Comparison of ENCODE assay signal across 22 mouse cellular contexts in the genomic region with DNA sequence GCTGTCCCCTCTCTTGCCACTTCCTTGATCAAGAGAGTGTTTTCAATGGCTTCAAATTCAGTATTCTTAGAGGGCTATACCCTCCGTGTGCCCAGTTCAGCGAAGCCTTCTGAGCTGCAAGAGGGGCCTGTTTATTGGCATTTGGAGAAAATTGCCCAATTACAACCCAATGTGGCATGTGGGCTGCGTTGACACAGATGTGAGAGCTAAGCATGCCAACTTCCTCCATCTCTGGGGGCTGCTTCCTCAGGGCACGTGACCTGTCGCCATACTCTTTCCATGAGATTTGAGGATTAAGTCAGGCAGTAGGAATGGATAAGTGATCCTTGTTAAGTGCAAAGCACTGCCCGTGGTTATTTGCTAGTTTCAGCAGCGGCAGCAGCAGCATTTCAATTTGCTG. TPM values are rescaled to one million over a fixed set of nuclear protein-coding genes. Genes with fewer than 3 reads are reported as not detected.
DNase-seq lines count a peak whose midpoint lies in the region; ATAC-seq and TF ChIP-seq lines count a peak whose summit lies in the region.
"Had no signal": no experiment of that assay in that cellular context is flagged by ENCODE, and none has a peak within 500 bp of the region (broad histone marks: within the 10 kb centered on the region; RNA-seq: fewer than 3 reads in every experiment).

No protein-coding gene starts in this region.

- H3K9me3 ChIP-seq in forebrain, embryonic 16.5 days (ENCODE audit: control insufficient read depth, low read length), result no peaks in the 10 kb centered on the region
- H3K9me3 ChIP-seq in forebrain, embryonic 12.5 days, result no peaks in the 10 kb centered on the region
- no peaks in the 10 kb centered on the region for H3K9me3 ChIP-seq in hindbrain, embryonic 12.5 days (replicated peaks)
- H3K9me3 ChIP-seq: forebrain, embryonic 15.5 days; hindbrain, embryonic 10.5 days had no signal

- TF ChIP-seq POLR2A in brain, embryonic 14.5 days (IDR thresholded peaks at IDR 0.05; ENCODE audit: borderline replicate concordance, extremely low read depth, insufficient read depth, insufficient read length, poor library complexity, severe bottlenecking), result no peak

- peak; percentile 41 for DNase-seq in brain, embryonic 14.5 days (ENCODE audit: low read depth)
- DNase-seq in heart, postnatal 4 days, result no peak
- DNase-seq: adrenal gland, adult 8-10 months; adrenal gland, postnatal 25 days; cerebellum, adult 11-12 months; cerebellum, adult 8-10 months; cerebellum, postnatal 36 days; gastrocnemius, postnatal 10 days; gastrocnemius, postnatal 36 days; kidney, adult 18-20 months had no signal

- no peak overlapping the region for H3K4me3 ChIP-seq in forebrain, embryonic 16.5 days (replicated peaks; ENCODE audit: low read length)
- no peak overlapping the region for H3K4me3 ChIP-seq in forebrain, embryonic 12.5 days (replicated peaks)
- no peak overlapping the region for H3K4me3 ChIP-seq in hindbrain, embryonic 12.5 days
- H3K4me3 ChIP-seq: forebrain, embryonic 15.5 days; hindbrain, embryonic 10.5 days had no signal

- 0 out of 2 replicates have a peak, but pooled peaks have one; percentile 23 for ATAC-seq in forebrain, embryonic 16.5 days
- no peak for ATAC-seq in forebrain, embryonic 12.5 days (ENCODE audit: low FRiP score)
- peak; percentile 64 for ATAC-seq in megakaryocyte, adult 5-6 weeks (ENCODE audit: poor library complexity, severe bottlenecking)
- ATAC-seq in hindbrain, embryonic 12.5 days (ENCODE audit: low FRiP score), result no peak
- ATAC-seq: activated CD4-positive, CD25-positive, alpha-beta regulatory T cell, adult 4 months; forebrain, embryonic 15.5 days; hindbrain, postnatal 0 days; inflammation-experienced regulatory T-cells, adult 6 months; intestine, embryonic 16.5 days had no signal

- no peaks in the 10 kb centered on the region for H3K27me3 ChIP-seq in forebrain, embryonic 16.5 days (replicated peaks; ENCODE audit: control insufficient read depth, insufficient read depth, low read length)
- no peaks in the 10 kb centered on the region; the same call in 1 of the 2 replicates for H3K27me3 ChIP-seq in forebrain, embryonic 12.5 days
- H3K27me3 ChIP-seq in hindbrain, embryonic 12.5 days, result no peaks in the 10 kb centered on the region
- H3K27me3 ChIP-seq: forebrain, embryonic 15.5 days had no signal

- H3K4me2 ChIP-seq in forebrain, embryonic 16.5 days (ENCODE audit: low read length), result no peak overlapping the region
- H3K4me2 ChIP-seq in forebrain, embryonic 12.5 days, result no peak overlapping the region
- no peak overlapping the region for H3K4me2 ChIP-seq in hindbrain, embryonic 12.5 days (replicated peaks)
- H3K4me2 ChIP-seq: forebrain, embryonic 15.5 days; heart, embryonic 11.5 days; hindbrain, embryonic 14.5 days had no signal

- H3K9ac ChIP-seq in forebrain, embryonic 16.5 days (replicated peaks; ENCODE audit: low read depth, low read length), result no peak overlapping the region
- no peak overlapping the region for H3K9ac ChIP-seq in forebrain, embryonic 12.5 days
- no peak overlapping the region for H3K9ac ChIP-seq in hindbrain, embryonic 12.5 days
- H3K9ac ChIP-seq: forebrain, embryonic 15.5 days; hindbrain, embryonic 14.5 days had no signal

- TF ChIP-seq CTCF in brain, embryonic 14.5 days (IDR thresholded peaks at IDR 0.05; ENCODE audit: borderline replicate concordance, extremely low read depth, insufficient read depth, insufficient read length), result no peak

- no peaks in the 10 kb centered on the region for H3K4me1 ChIP-seq in forebrain, embryonic 16.5 days (replicated peaks; ENCODE audit: control insufficient read depth, insufficient read depth, low read length)
- peaks cover 9% of the 10 kb centered on the region for H3K4me1 ChIP-seq in forebrain, embryonic 12.5 days
- peaks cover 15% of the 10 kb centered on the region for H3K4me1 ChIP-seq in hindbrain, embryonic 12.5 days

- H3K27ac ChIP-seq in forebrain, embryonic 16.5 days (ENCODE audit: low read length), result no peak overlapping the region
- no peak overlapping the region for H3K27ac ChIP-seq in forebrain, embryonic 12.5 days
- H3K27ac ChIP-seq in hindbrain, embryonic 12.5 days, result no peak overlapping the region
- H3K27ac ChIP-seq: forebrain, embryonic 15.5 days; hindbrain, embryonic 10.5 days; hindbrain, embryonic 14.5 days; hindbrain, postnatal 0 days had no signal

- 58% methylated on average over 7 of the region's 7 CpGs for WGBS in forebrain, embryonic 16.5 days
- 72% methylated on average over 7 of the region's 7 CpGs for WGBS in forebrain, embryonic 12.5 days
- WGBS in hindbrain, embryonic 12.5 days, result 81% methylated on average over 7 of the region's 7 CpGs

- H3K36me3 ChIP-seq in forebrain, embryonic 16.5 days (ENCODE audit: control insufficient read depth, insufficient read depth), result no peaks in the 10 kb centered on the region
- no peaks in the 10 kb centered on the region for H3K36me3 ChIP-seq in forebrain, embryonic 12.5 days (replicated peaks)
- no peaks in the 10 kb centered on the region for H3K36me3 ChIP-seq in hindbrain, embryonic 12.5 days
- H3K36me3 ChIP-seq: forebrain, embryonic 15.5 days; hindbrain, embryonic 10.5 days had no signal

RNA-seq across cellular contexts. Expression of gene Epas1, which starts 34.3 kb away (rescaled TPM):
- polyA plus RNA-seq in forebrain, embryonic 16.5 days (2015; fragmentation: Nextera tagmentation; extraction: Ambion mirVana), result 4.2 and 4.6 TPM in 2 replicates
- 2.8 and 3.3 TPM in 2 replicates for polyA plus RNA-seq in forebrain, embryonic 12.5 days (2016; fragmentation: Nextera tagmentation; extraction: Ambion mirVana)
- polyA plus RNA-seq in brain, embryonic 14.5 days (2012; rRNA removed), result 7.4 and 19.2 TPM in 2 replicates
- 0.91 and 1.3 TPM in 2 replicates for total RNA-seq in megakaryocyte, adult 5-6 weeks (2015)
- total RNA-seq in megakaryocyte, adult 5-6 weeks (2017), result 0.07 and 0.33 TPM in 2 replicates
- 100 to 1,000 TPM; 112 to 123 TPM for total RNA-seq in heart, postnatal 4 days (2021)
- polyA plus RNA-seq in hindbrain, embryonic 12.5 days (2016; fragmentation: Nextera tagmentation; extraction: Ambion mirVana), result 4.0 and 4.4 TPM in 2 replicates

Comparison
In these comparisons a context has a peak if more than half of its experiments do, and no peak if none do; other contexts are left out.
1. ATAC-seq: peak in forebrain, embryonic 16.5 days (single experiment) and megakaryocyte, adult 5-6 weeks (single experiment); none in forebrain, embryonic 12.5 days (single experiment) and hindbrain, embryonic 12.5 days (single experiment).